Mouse (Mus musculus): Measurements from ENCODE around the gene Tgfb3. TPM values are rescaled to one million over a fixed set of nuclear protein-coding genes. Genes with fewer than 3 reads are reported as not detected.

Gene Tgfb3
- total RNA-seq, 1 experiment from 2014 or later: 1.3 TPM

Other genes starting within 250 kb of the Tgfb3 start
- gene Ift43, start 3.5 kb upstream of the Tgfb3 start, total RNA-seq (2017): not detected in 2 replicates
- gene Gpatch2l, start 162.8 kb upstream of the Tgfb3 start, total RNA-seq (2017): 71.9 and 77.2 TPM in 2 replicates

All from neutrophil, adult 5-6 weeks (primary cell).